Mouse (Mus musculus): ENCODE results near the gene Cdc26. TPM values are rescaled to one million over a fixed set of nuclear protein-coding genes. Genes with fewer than 3 reads are reported as not detected.

The Cdc26 gene
- polyA plus RNA-seq, 1 experiment from 2014 or later: 210 TPM

DNA sequence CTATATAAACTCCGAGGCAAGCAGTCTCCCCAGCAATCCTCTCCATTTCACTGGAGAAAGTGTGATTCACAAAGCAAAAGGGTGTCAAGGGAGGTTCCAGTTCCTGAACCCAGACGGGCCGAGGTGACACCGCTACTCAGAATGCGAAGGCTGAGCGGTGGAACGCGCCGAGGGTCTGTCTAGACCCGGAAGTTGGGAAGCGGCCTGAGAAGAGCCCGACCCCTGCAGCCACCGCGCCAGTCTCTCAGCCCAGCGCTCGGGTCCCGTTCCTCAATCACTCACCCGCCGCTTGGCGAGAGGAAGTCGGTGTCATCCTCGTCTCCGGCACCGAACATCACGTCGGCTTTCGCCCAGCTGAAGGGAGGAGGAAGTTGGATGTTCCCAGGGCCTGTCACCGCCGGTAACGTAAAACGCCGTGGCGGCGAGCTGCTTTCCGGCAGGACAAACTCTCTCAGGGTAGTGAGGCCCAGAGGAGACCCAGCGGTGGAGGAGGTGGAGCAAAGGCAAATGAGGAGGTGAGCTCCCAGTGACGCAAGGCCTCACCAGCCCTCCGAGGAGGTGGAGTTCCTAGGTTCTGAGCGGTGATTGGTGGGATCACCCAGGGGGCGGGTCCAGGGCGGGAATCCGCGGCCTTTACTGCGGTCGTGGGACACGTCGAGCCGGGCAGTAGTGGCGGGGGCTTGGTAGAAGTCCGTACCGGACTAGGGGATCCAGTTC lies 48.2 kb downstream of the Cdc26 start, which contains the start of the genes Fkbp15 and Slc31a1:
Fkbp15 (minus strand) TSS at position 461 of the 717 bp plus-strand sequence.
Slc31a1 (plus strand) TSS at position 640 of the 717 bp plus-strand sequence.
- H3K9ac ChIP-seq: peak within 1 kb of the TSS; percentile 87
- H3K27ac ChIP-seq: peak within 1 kb of the TSS; percentile 74
- H3K4me3 ChIP-seq: peak within 1 kb of the TSS; percentile 84
- ATAC-seq (ENCODE audit: insufficient number of reproducible peaks, insufficient read depth, low FRiP score, low TSS enrichment, low read depth): peak; percentile 100
- H3K9me3 ChIP-seq: no peaks in the 10 kb centered on the region
- peak within 1 kb of the TSS; percentile 78 for H3K4me2 ChIP-seq
- WGBS: under 1% methylated on average over 51 of the region's 51 CpGs
- no peaks in the 10 kb centered on the region for H3K36me3 ChIP-seq
- no peaks in the 10 kb centered on the region for H3K27me3 ChIP-seq
- H3K4me1 ChIP-seq: peaks cover 17% of the 10 kb centered on the region

DNA sequence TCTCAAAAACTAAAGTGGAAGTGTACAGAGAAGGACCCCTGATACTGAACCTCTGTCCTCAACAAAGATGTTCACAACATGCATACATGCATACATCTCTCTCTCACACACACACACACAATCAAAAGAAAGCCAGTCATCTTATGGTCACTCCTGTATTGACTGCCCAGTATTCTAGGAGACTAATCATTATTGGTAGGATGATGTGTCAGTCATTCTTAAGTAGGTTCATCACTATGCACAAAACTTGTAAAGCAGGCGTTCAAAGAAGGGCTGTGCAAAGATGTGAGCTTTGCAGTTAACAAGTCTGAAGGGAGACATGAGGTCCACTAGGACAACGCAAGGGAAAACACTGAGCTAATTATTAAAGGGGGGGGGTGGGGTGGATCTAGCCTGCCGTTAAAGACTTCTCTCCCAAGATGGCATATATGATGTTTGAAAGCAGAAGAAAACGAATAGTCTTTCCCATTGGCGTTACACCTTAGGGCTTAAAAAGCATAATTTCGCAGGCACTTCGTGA lies 49.1 kb downstream of the Cdc26 start:
- no peak for ATAC-seq (ENCODE audit: insufficient number of reproducible peaks, insufficient read depth, low FRiP score, low TSS enrichment, low read depth)
- Histone ChIP-seq H3K4me1 (peaks cover 17% of the 10 kb centered on the region), H3K27me3 (no peaks in the 10 kb centered on the region), H3K4me3 (peak overlapping the region; percentile 84), H3K4me2 (peak overlapping the region; percentile 78), H3K27ac (no peak overlapping the region), H3K36me3 (no peaks in the 10 kb centered on the region), H3K9me3 (no peaks in the 10 kb centered on the region), H3K9ac (peak overlapping the region; percentile 87)
- WGBS: 47% methylated on average over 7 of the region's 7 CpGs

DNA sequence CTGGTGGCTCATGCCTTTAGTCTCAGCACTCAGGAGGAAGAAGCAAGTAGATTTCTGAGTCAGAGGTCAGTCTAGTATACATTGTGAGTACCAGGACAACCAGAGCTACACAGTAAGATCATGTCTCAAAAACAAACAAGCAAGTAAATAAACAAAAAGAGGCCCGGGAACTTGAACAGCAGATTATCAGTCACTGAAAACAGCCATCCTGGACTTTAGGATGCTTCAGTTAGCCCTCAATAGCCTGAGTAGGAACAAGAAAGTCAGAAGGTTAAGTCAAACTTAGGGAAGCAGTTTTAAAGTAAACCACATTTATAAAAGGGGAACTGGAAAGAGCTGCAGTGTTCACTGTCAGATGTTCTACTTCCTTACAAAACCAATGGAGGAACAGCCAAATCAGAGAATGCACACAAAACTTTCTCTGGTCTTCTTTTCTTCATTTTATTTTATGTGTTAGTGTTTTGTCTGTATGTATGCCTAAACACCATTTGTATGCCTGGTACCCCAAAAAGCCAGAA lies 50.8 kb downstream of the Cdc26 start:
- peaks cover 17% of the 10 kb centered on the region for H3K4me1 ChIP-seq
- 91% methylated on average over 1 of the region's 1 CpGs for WGBS
- no peaks in the 10 kb centered on the region for H3K27me3 ChIP-seq
- no peak for ATAC-seq (ENCODE audit: insufficient number of reproducible peaks, insufficient read depth, low FRiP score, low TSS enrichment, low read depth)
- no peak overlapping the region for H3K9ac ChIP-seq
- H3K36me3 ChIP-seq: no peaks in the 10 kb centered on the region
- H3K9me3 ChIP-seq: no peaks in the 10 kb centered on the region
- no peak overlapping the region for H3K4me2 ChIP-seq
- no peak overlapping the region for H3K4me3 ChIP-seq
- H3K27ac ChIP-seq: no peak overlapping the region

DNA sequence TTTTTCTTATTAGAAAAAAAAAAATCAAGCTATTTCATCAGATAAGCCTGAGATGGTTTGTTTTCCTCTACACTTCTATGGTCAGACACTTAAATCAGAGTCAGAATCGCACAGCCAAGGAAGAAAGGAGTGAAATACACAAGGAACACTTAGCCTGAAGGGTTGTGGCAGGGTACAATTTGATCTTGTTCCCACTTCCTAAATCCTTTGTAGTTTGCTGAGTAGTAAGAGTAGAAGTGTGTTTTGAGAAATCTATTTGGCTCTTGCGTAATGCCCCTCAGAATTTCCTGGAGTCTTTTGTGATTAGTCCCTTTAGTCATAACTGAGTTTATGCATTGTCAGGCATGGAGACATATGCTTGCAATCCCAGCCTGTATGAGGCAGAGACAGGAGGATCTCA lies 59.1 kb downstream of the Cdc26 start:
- Histone ChIP-seq H3K4me3 (no peak overlapping the region), H3K4me1 (no peaks in the 10 kb centered on the region), H3K4me2 (no peak overlapping the region), H3K27me3 (no peaks in the 10 kb centered on the region), H3K36me3 (peaks cover 50% of the 10 kb centered on the region), H3K9me3 (no peaks in the 10 kb centered on the region), H3K27ac (no peak overlapping the region), H3K9ac (no peak overlapping the region)
- no peak for ATAC-seq (ENCODE audit: insufficient number of reproducible peaks, insufficient read depth, low FRiP score, low TSS enrichment, low read depth)
- 90% methylated on average over 2 of the region's 2 CpGs for WGBS

DNA sequence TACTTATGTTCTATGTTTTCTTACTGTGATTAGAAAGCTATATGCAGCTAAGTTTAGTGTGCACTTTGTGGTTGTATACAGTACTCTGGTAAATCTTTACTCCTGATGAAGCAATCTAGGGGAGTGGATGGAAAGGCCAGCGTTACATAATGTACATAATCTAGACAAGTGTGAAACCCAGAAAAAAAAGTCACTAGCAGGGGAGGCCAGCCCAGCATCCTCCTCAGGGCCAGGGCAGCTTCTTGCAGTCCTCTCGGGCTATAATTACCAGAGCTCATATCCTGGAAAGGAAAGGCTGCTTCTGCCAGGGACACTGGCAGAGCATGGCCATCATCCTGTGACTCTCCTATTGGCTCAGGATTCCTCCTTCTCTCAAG lies 60.1 kb downstream of the Cdc26 start:
- no peak for ATAC-seq (ENCODE audit: insufficient number of reproducible peaks, insufficient read depth, low FRiP score, low TSS enrichment, low read depth)
- Histone ChIP-seq H3K4me3 (no peak overlapping the region), H3K4me2 (no peak overlapping the region), H3K4me1 (no peaks in the 10 kb centered on the region), H3K9me3 (no peaks in the 10 kb centered on the region), H3K27me3 (no peaks in the 10 kb centered on the region), H3K36me3 (peaks cover 58% of the 10 kb centered on the region), H3K9ac (no peak overlapping the region), H3K27ac (no peak overlapping the region)
- WGBS: 65% methylated on average over 2 of the region's 2 CpGs

DNA sequence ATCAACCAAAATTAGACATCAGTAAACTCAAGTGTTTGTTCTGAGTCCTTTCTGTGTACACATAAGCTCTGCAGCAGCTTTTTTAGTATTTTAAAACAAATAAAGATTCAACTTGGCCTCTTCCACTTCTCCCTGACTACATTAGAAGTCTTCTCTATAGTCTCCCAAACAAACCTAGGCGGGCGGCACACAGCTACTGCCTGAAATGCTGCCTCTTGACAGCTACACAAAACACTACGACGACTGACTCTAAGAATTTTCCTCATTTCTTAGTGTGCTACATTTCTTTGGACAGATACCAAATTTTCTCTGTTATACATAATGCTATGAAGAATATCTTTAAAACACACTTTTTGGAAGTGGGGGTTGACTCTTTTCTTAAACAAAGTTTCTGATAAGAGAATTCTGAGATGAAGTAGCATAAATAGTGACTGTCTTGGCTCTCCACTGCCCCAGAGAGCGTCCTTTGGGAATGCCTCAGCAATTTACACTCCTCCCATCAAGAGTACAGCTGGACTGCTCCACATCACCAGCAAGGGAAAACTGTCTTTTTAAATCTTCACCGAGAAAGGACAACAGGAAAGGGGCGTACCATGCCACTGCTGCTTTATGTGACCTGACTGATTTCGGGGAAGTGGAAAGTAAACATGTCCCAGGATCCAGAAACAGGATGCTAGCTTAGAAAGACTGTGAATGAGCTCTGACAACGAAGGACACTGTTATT lies 60.7 kb downstream of the Cdc26 start:
- Histone ChIP-seq H3K27ac (no peak overlapping the region), H3K9me3 (no peaks in the 10 kb centered on the region), H3K27me3 (no peaks in the 10 kb centered on the region), H3K4me2 (no peak overlapping the region), H3K36me3 (peaks cover 60% of the 10 kb centered on the region), H3K4me1 (no peaks in the 10 kb centered on the region), H3K9ac (no peak overlapping the region), H3K4me3 (no peak overlapping the region)
- ATAC-seq (ENCODE audit: insufficient number of reproducible peaks, insufficient read depth, low FRiP score, low TSS enrichment, low read depth): no peak
- 76% methylated on average over 9 of the region's 9 CpGs for WGBS

DNA sequence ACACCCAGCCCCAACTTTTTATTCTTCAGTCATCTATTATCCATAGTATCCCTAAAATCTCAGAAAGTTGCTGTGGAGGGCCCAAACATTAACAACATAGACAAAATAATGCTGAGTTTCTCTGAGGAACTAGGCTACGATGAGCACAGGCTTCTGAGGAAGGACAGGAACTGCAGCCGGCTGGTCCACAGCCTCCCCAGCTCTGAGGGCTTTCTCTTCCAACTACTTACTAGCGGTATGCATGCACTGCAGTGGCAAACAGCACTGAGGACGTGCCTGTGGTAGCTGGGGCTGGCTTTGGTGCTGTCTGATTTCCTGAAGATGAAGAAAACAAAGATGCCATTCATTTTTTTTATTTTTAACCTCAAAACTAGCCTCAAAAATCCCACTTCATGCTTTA lies 62.6 kb downstream of the Cdc26 start:
- ATAC-seq (ENCODE audit: insufficient number of reproducible peaks, insufficient read depth, low FRiP score, low TSS enrichment, low read depth): no peak
- no peaks in the 10 kb centered on the region for H3K27me3 ChIP-seq
- H3K27ac ChIP-seq: no peak overlapping the region
- H3K4me3 ChIP-seq: no peak overlapping the region
- WGBS: 76% methylated on average over 4 of the region's 4 CpGs
- no peak overlapping the region for H3K4me2 ChIP-seq
- H3K9ac ChIP-seq: no peak overlapping the region
- peaks cover 53% of the 10 kb centered on the region for H3K36me3 ChIP-seq
- H3K4me1 ChIP-seq: no peaks in the 10 kb centered on the region
- H3K9me3 ChIP-seq: no peaks in the 10 kb centered on the region

DNA sequence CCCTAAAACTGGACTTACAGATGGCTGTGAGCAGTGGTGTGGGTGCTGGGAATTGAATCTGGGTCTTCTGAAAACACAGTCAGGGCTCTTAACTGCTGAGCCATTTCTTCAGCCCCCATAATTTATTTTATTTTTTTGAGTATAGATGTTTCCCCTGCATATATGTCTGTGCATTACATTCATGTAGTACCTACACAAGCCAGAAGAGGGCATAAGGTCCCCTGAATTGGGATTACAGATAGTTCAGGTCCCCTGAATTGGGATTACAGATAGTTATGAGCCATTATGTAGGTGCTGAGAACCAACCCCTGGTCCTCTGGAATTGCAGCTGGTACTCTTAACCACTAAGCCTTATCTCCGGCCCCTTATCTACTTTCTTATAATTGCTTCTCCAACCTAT lies 64.4 kb downstream of the Cdc26 start:
- H3K27me3 ChIP-seq: no peaks in the 10 kb centered on the region
- H3K4me2 ChIP-seq: no peak overlapping the region
- H3K4me1 ChIP-seq: no peaks in the 10 kb centered on the region
- no peak for ATAC-seq (ENCODE audit: insufficient number of reproducible peaks, insufficient read depth, low FRiP score, low TSS enrichment, low read depth)
- no peak overlapping the region for H3K27ac ChIP-seq
- no peak overlapping the region for H3K4me3 ChIP-seq
- peaks cover 50% of the 10 kb centered on the region for H3K36me3 ChIP-seq
- H3K9ac ChIP-seq: no peak overlapping the region
- WGBS: 94% methylated on average over 1 of the region's 1 CpGs
- no peaks in the 10 kb centered on the region for H3K9me3 ChIP-seq

DNA sequence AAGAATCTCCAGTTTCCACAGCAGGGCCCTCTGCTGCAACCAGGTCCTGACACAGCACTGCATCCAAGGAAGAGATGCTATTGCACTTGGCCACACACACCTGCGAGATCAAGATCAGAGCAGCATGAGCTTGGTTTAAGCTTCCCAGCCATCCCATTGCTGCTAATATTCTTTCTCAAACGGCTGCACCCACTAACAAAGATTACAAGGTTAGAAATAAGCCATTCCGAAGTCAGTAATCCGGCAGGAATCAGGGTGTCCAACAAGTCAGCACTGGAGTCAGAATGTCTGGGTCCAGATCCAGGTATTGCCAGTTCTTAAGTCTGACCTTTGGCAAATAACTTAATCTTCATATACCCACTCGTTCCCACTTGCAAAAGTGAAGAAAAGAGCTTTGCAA lies 69.9 kb downstream of the Cdc26 start:
- no peak overlapping the region for H3K27ac ChIP-seq
- ATAC-seq (ENCODE audit: insufficient number of reproducible peaks, insufficient read depth, low FRiP score, low TSS enrichment, low read depth): no peak
- 89% methylated on average over 5 of the region's 5 CpGs for WGBS
- H3K36me3 ChIP-seq: peaks cover 50% of the 10 kb centered on the region
- no peaks in the 10 kb centered on the region for H3K4me1 ChIP-seq
- no peak overlapping the region for H3K4me3 ChIP-seq
- no peaks in the 10 kb centered on the region for H3K27me3 ChIP-seq
- H3K9ac ChIP-seq: no peak overlapping the region
- H3K9me3 ChIP-seq: no peaks in the 10 kb centered on the region
- H3K4me2 ChIP-seq: no peak overlapping the region
